Mouse (Mus musculus) midbrain, embryonic 13.5 days (tissue): ENCODE measurements around the gene Kdm7a. TPM values are rescaled to one million over a fixed set of nuclear protein-coding genes. Genes with fewer than 3 reads are reported as not detected.

Experiments
- ATAC-seq: fragments of 200-750 bp; cut with Nextera tagmentation; 2 replicates; pipeline ENCODE4 v1.8.0; 2017; ENCODE audit warnings: mild to moderate bottlenecking, moderate TSS enrichment, moderate library complexity
- H3K27ac ChIP-seq: fragments of 300-500 bp; sonication (generic); 2 replicates; pipeline ENCODE4 v1.5.1; 2015; ENCODE audit warnings: inconsistent platforms, mild to moderate bottlenecking, moderate library complexity
- H3K27me3 ChIP-seq: fragments of 300-500 bp; sonication (generic); 2 replicates; pipeline ENCODE4 v1.6.1; 2015; ENCODE audit warnings: mild to moderate bottlenecking, inconsistent platforms
- H3K36me3 ChIP-seq: fragments of 300-500 bp; sonication (generic); 2 replicates; pipeline ENCODE4 v1.6.1; 2015; ENCODE audit warnings: mild to moderate bottlenecking, inconsistent platforms
- H3K4me1 ChIP-seq: fragments of 300-500 bp; sonication (generic); replicated peaks from 2 replicates; pipeline ENCODE4 v1.6.1; 2015; ENCODE audit warnings: inconsistent platforms
- H3K4me2 ChIP-seq: fragments of 300-500 bp; sonication (generic); replicated peaks from 2 replicates; pipeline ENCODE4 v1.6.1; 2015; ENCODE audit warnings: moderate library complexity, mild to moderate bottlenecking, inconsistent platforms
- H3K4me3 ChIP-seq: fragments of 300-500 bp; sonication (generic); replicated peaks from 2 replicates; pipeline ENCODE4 v1.5.1; 2015; ENCODE audit warnings: mild to moderate bottlenecking, inconsistent platforms
- H3K9ac ChIP-seq: fragments of 300-500 bp; sonication (generic); replicated peaks from 2 replicates; pipeline ENCODE4 v1.6.1; 2015; ENCODE audit warnings: mild to moderate bottlenecking, inconsistent platforms
- H3K9me3 ChIP-seq: fragments of 300-500 bp; sonication (generic); 2 replicates; pipeline ENCODE4 v1.6.1; 2016; ENCODE audit warnings: mild to moderate bottlenecking, inconsistent platforms
- WGBS: fragments of 180-500 bp; shearing (Covaris S2); methylation state at CpG from one replicate; pipeline ENCODE4 v1.1.7; 2015; 5-methylcytosine and 5-hydroxymethylcytosine counted together
- polyA plus RNA-seq: library from polyadenylated mRNA; unstranded; fragments of >200 nt; fragmentation: Nextera tagmentation; extraction: Ambion mirVana; gene quantifications from 2 replicates; pipeline ENCODE4 v1.2.1, GENCODE M21; 2015

Kdm7a gene
- polyA plus RNA-seq, 1 experiment from 2014 or later: 13.0 TPM

- WGBS: 66% methylated on average over 4 of the region's 4 CpGs
- ATAC-seq: no peak
- Histone ChIP-seq H3K4me2 (peak overlapping the region; percentile 25; the same call in 1 of the 2 replicates), H3K9ac (no peak overlapping the region), H3K27me3 (no peaks in the 10 kb centered on the region), H3K36me3 (no peaks in the 10 kb centered on the region), H3K9me3 (no peaks in the 10 kb centered on the region), H3K27ac (no peak overlapping the region), H3K4me1 (peaks cover 24% of the 10 kb centered on the region), H3K4me3 (peak overlapping the region; percentile 93; the same call in 1 of the 2 replicates)
Observed at GRCm38 (mm10) chr6:39204444-39204843, 2.1 kb downstream of the Kdm7a start.

DNA sequence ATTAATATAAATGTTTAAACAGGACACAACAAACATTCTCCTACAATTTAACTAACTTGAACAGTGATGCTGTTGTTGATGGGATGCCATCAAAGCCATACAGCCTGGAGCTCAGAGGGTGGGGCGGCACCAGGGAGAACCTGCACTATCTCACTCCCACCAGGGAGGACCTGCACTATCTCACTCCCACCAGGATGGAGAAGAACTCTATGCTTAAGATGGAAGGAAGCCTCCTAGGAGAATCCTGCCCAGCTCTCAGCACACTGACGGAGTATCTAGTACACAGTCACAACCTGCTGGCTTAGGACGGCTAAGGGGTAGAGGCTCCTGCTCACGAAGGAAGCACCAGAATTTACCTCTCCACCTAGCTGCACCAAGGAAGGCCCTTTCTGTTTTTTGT lies 3.4 kb downstream of the Kdm7a start:
- Histone ChIP-seq H3K4me1 (peaks cover 24% of the 10 kb centered on the region), H3K9ac (no peak overlapping the region), H3K9me3 (no peaks in the 10 kb centered on the region), H3K36me3 (no peaks in the 10 kb centered on the region), H3K27ac (no peak overlapping the region), H3K27me3 (no peaks in the 10 kb centered on the region), H3K4me2 (no peak overlapping the region), H3K4me3 (no peak overlapping the region)
- WGBS: 91% methylated on average over 4 of the region's 4 CpGs
- ATAC-seq: no peak

- H3K9me3 ChIP-seq: no peaks in the 10 kb centered on the region
- H3K27me3 ChIP-seq: no peaks in the 10 kb centered on the region
- no peak overlapping the region for H3K4me2 ChIP-seq
- H3K9ac ChIP-seq: no peak overlapping the region
- no peak for ATAC-seq
- no peak overlapping the region for H3K27ac ChIP-seq
- no peak overlapping the region for H3K4me3 ChIP-seq
- H3K4me1 ChIP-seq: no peaks in the 10 kb centered on the region
- H3K36me3 ChIP-seq: peaks cover 5% of the 10 kb centered on the region; the same call in 1 of the 2 replicates
- WGBS: 78% methylated on average over 5 of the region's 5 CpGs
Observed at GRCm38 (mm10) chr6:39193006-39193405, 13.6 kb downstream of the Kdm7a start.

DNA sequence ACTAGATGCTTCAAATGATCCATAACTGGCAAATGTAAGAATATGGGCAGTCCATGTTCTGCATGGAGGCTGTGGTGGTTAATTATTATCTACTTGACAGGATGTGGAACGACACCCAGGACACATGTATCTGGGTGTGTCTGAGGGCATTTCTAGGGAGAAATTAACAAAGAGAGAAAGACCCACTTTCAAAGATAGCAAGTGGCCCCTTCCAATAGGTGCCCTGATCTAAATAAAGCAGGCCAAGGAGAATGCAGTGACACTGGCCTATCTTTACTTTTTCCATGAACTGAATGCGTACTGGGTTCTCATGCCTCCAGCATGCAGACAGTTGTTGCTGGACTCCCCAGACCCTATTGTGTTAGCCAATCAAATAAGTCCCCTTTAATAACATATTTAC lies 15.1 kb downstream of the Kdm7a start:
- no peaks in the 10 kb centered on the region for H3K27me3 ChIP-seq
- no peak overlapping the region for H3K4me2 ChIP-seq
- WGBS: 97% methylated on average over 2 of the region's 2 CpGs
- H3K9ac ChIP-seq: no peak overlapping the region
- no peak for ATAC-seq
- H3K27ac ChIP-seq: no peak overlapping the region
- H3K9me3 ChIP-seq: no peaks in the 10 kb centered on the region
- H3K4me1 ChIP-seq: no peaks in the 10 kb centered on the region
- peaks cover 5% of the 10 kb centered on the region; the same call in 1 of the 2 replicates for H3K36me3 ChIP-seq
- no peak overlapping the region for H3K4me3 ChIP-seq

DNA sequence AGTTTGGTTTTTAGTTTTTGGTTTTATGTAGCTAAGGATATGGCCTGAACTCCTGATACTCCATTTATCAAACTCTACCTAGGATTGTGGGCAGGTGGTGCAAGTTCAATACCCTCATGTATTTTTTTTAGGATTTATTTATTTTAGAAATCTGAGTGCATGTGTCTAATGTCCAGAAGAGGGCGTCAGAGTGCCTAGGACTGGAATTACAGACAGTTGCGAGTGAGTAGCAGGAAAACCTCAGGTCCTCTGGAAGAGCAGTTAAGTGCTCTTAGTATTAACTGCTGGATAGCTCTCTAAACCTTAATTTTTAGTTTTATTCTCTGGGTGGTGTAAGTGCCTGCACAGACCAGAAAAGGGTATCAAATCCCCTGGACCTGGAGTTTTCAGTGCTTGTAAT lies 19.4 kb downstream of the Kdm7a start:
- Histone ChIP-seq H3K4me2 (no peak overlapping the region), H3K27me3 (no peaks in the 10 kb centered on the region), H3K36me3 (peaks cover 5% of the 10 kb centered on the region; the same call in 1 of the 2 replicates), H3K4me3 (no peak overlapping the region), H3K9me3 (no peaks in the 10 kb centered on the region), H3K9ac (no peak overlapping the region), H3K27ac (no peak overlapping the region), H3K4me1 (no peaks in the 10 kb centered on the region)
- ATAC-seq: no peak
- WGBS: 38% methylated on average over 2 of the region's 2 CpGs

DNA sequence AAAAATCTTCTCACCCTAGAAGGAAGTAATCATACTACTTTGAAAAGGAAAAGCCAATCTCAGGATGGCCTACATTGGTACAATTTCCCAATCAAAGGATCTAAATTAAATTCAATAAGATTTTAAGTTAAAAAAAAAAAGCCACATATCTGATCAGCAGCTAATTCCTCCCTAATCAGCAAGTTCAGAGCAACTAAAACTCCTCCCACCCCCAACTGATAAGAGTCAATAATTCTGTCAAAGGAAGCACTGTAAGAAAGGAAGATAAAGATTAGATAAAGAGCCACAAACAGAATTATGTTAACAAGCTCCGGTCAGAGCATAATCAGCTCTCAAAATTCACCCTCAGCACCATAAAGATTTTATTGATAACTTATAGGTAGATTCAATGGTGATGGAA lies 37.5 kb downstream of the Kdm7a start:
- Histone ChIP-seq H3K4me1 (no peaks in the 10 kb centered on the region), H3K9me3 (no peaks in the 10 kb centered on the region), H3K27me3 (no peaks in the 10 kb centered on the region), H3K27ac (no peak overlapping the region), H3K36me3 (peaks cover 17% of the 10 kb centered on the region), H3K4me2 (no peak overlapping the region), H3K4me3 (no peak overlapping the region), H3K9ac (no peak overlapping the region)
- ATAC-seq: no peak
- 80% methylated on average over 1 of the region's 1 CpGs for WGBS

DNA sequence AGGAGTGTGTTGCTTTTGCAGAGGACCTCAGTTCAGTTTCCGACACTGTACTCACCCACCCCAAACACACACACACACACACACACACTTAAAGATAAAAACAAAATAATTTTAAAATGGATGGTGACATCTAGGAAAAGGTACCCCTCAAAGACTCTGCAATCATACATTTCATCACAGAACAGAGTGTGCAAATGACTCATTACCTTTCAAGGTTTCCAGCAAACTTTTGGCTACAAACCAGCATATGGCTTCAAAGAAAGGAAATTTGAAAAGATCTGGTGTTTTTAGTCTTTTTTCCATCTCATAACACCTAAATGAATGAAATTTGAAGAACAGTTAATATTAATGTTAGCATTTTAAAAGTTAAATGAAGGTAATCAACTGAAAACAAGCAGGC lies 41.7 kb downstream of the Kdm7a start:
- WGBS: 96% methylated on average over 1 of the region's 1 CpGs
- Histone ChIP-seq H3K4me2 (no peak overlapping the region), H3K9me3 (no peaks in the 10 kb centered on the region), H3K27ac (no peak overlapping the region), H3K27me3 (no peaks in the 10 kb centered on the region), H3K4me3 (no peak overlapping the region), H3K9ac (no peak overlapping the region), H3K36me3 (peaks cover 39% of the 10 kb centered on the region), H3K4me1 (no peaks in the 10 kb centered on the region)
- ATAC-seq: no peak

- Histone ChIP-seq H3K9ac (no peak overlapping the region), H3K4me2 (no peak overlapping the region), H3K27ac (no peak overlapping the region), H3K4me1 (no peaks in the 10 kb centered on the region), H3K27me3 (no peaks in the 10 kb centered on the region), H3K4me3 (no peak overlapping the region), H3K36me3 (peaks cover 32% of the 10 kb centered on the region), H3K9me3 (no peaks in the 10 kb centered on the region)
- ATAC-seq: no peak
- 93% methylated on average over 6 of the region's 6 CpGs for WGBS
Observed at GRCm38 (mm10) chr6:39161975-39162374, 44.6 kb downstream of the Kdm7a start.

DNA sequence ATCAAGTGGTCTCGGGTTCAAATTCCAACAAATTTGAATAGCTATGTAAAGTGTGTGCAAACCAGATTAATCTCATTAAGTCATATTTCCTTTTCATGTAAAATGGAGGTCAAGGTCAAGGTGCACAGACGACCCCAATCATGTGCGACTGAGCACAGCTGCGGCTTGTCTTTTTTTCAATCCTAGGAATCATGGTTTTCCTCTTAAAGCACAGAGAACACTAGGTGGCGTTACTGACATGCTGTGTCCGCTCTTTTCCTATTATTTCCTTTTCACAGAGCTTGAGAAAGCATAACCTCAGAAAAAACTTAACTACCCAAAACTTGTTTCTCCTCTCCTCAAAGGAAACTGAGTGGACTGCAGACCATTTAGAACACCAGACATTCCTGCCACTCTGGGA lies 60.5 kb downstream of the Kdm7a start:
- H3K4me1 ChIP-seq: no peaks in the 10 kb centered on the region
- no peak overlapping the region for H3K4me2 ChIP-seq
- no peaks in the 10 kb centered on the region for H3K27me3 ChIP-seq
- peaks cover 65% of the 10 kb centered on the region for H3K36me3 ChIP-seq
- H3K27ac ChIP-seq: no peak overlapping the region
- H3K9me3 ChIP-seq: no peaks in the 10 kb centered on the region
- ATAC-seq: no peak
- WGBS: 41% methylated on average over 6 of the region's 6 CpGs
- H3K4me3 ChIP-seq: no peak overlapping the region
- no peak overlapping the region for H3K9ac ChIP-seq

DNA sequence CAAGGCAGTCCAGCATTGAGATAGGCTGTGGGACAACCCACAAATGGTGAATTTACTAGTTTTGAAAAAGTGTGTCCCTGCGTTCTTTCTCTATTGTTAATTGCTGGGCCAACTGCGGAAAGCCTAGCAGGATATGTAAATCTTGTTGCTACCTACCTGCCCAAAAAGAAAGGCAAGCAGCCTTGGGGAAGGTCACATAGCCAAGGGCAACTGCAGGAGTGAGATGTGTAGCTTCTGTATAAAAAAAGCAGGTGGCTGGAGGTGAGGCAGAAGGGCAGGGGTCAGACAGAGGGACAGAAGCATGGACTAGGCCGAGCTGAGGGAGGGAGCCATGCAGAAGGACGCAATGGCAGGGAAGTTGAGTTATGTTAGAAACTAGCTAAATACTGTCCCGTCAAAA lies 74.0 kb downstream of the Kdm7a start:
- Histone ChIP-seq H3K4me2 (no peak overlapping the region), H3K4me3 (no peak overlapping the region), H3K9ac (no peak overlapping the region), H3K36me3 (peaks cover 30% of the 10 kb centered on the region), H3K4me1 (no peaks in the 10 kb centered on the region), H3K27me3 (no peaks in the 10 kb centered on the region), H3K27ac (no peak overlapping the region), H3K9me3 (peaks cover under 1% of the 10 kb centered on the region; the same call in 1 of the 2 replicates)
- ATAC-seq: no peak
- WGBS: 70% methylated on average over 5 of the region's 5 CpGs

DNA sequence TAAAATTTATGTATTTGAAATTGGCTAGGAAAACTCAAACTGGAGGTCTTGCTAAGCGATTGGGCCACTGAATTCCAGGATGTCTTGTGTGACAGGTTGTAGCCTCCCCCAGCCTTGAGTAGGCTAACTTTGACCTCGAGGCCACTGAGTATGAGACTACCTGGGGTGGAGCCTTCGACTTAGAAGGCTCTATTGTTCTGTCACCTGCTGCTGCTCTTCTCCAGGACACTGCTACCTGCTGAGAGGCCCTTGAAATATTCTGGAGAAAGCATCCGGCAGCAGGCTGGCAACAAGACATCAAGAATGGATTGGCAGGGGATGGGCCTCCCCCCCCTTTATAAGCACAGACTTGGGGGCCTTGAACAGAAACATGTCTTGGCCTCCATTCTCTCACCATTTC lies 75.1 kb downstream of the Kdm7a start:
- no peaks in the 10 kb centered on the region for H3K27me3 ChIP-seq
- H3K4me3 ChIP-seq: no peak overlapping the region
- H3K27ac ChIP-seq: no peak overlapping the region
- WGBS: 24% methylated on average over 4 of the region's 4 CpGs
- peaks cover 30% of the 10 kb centered on the region for H3K36me3 ChIP-seq
- no peak overlapping the region for H3K4me2 ChIP-seq
- H3K4me1 ChIP-seq: no peaks in the 10 kb centered on the region
- no peak overlapping the region for H3K9ac ChIP-seq
- no peak for ATAC-seq
- peaks cover 7% of the 10 kb centered on the region for H3K9me3 ChIP-seq

DNA sequence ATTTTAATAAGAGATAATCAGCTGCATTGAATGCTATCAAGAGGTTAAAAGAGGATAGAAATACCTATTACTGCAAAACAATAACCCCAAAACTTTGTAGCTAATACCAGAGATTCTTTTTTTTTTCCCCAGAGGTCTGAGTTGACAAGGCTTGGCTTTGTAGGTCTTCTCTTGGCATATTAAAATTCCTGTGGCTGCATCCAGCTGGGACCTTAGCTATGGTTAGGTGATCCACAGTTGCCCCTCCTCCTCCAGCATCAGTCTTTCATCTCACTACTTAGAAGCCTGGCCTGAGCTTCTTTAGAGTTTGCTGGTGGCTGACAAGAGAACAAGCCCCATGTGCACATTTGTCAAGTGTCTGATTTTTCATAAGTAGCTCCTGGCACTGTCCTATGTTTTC lies 81.9 kb downstream of the Kdm7a start:
- Histone ChIP-seq H3K4me2 (no peak overlapping the region), H3K4me3 (no peak overlapping the region), H3K9me3 (peaks cover 7% of the 10 kb centered on the region), H3K36me3 (no peaks in the 10 kb centered on the region), H3K27ac (no peak overlapping the region), H3K27me3 (peaks cover 5% of the 10 kb centered on the region; the same call in 1 of the 2 replicates), H3K4me1 (no peaks in the 10 kb centered on the region), H3K9ac (no peak overlapping the region)
- ATAC-seq: no peak

DNA sequence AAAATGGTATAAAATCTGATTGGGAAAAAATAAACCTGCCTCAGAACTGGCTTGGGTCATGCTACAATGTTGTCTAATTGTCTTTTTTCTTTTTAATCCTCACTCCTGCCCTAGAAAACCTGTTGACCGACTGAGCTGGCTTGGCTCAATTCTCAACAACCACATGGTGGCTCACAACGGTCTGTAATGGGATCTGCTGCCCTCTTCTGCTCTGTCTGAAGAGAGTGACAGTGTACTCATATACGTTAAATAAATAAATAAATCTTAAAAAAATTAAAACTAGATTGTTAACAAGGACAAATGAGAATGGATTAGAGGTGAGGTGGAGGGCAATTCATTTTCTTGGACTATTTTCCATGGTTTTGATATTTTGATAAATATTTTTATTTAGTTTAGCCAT lies 85.9 kb downstream of the Kdm7a start:
- 72% methylated on average over 3 of the region's 3 CpGs for WGBS

More for the DNA sequence above, 85.9 kb downstream of the Kdm7a start:
- ATAC-seq: no peak
- Histone ChIP-seq H3K4me2 (no peak overlapping the region), H3K36me3 (no peaks in the 10 kb centered on the region), H3K27me3 (peaks cover 44% of the 10 kb centered on the region), H3K4me3 (no peak overlapping the region), H3K9ac (no peak overlapping the region), H3K4me1 (peaks cover 7% of the 10 kb centered on the region; the same call in 1 of the 2 replicates), H3K9me3 (peaks cover 5% of the 10 kb centered on the region; the same call in 1 of the 2 replicates), H3K27ac (no peak overlapping the region)
